Mouse (Mus musculus) Muller cell, postnatal 12 days (primary cell): Measurements from ENCODE around the gene Dagla.

Experiments
- DNase-seq: peaks from one replicate; pipeline ENCODE4 v3.0.0-alpha.2; 2015; ENCODE audit errors: inconsistent ontology term

The Dagla gene

GRCm38 (mm10) chr19:10307351-10307750 lies 2.7 kb upstream of the Dagla start:
- no peak for DNase-seq

GRCm38 (mm10) chr19:10306521-10307243 lies 2.0 kb upstream of the Dagla start:
- no peak for DNase-seq

- no peak for DNase-seq
Observed at GRCm38 (mm10) chr19:10305640-10306039, 963 bp upstream of the Dagla start.

GRCm38 (mm10) chr19:10304395-10304794 lies 282 bp downstream of the Dagla start:
- DNase-seq, result no peak

- no peak for DNase-seq
Observed at GRCm38 (mm10) chr19:10302852-10303251, 1.8 kb downstream of the Dagla start.

GRCm38 (mm10) chr19:10301866-10302356 lies 2.8 kb downstream of the Dagla start:
- DNase-seq, result no peak

- no peak for DNase-seq
Observed at GRCm38 (mm10) chr19:10301263-10301662, 3.4 kb downstream of the Dagla start.

GRCm38 (mm10) chr19:10300809-10301208 lies 3.9 kb downstream of the Dagla start:
- DNase-seq, result no peak

GRCm38 (mm10) chr19:10298268-10298667 lies 6.4 kb downstream of the Dagla start:
- DNase-seq, result no peak

GRCm38 (mm10) chr19:10297041-10297503 lies 7.6 kb downstream of the Dagla start:
- peak; percentile 36 for DNase-seq

- DNase-seq, result no peak
Observed at GRCm38 (mm10) chr19:10296306-10296705, 8.4 kb downstream of the Dagla start.

GRCm38 (mm10) chr19:10294631-10295562 lies 9.8 kb downstream of the Dagla start:
- DNase-seq, result peak; percentile 73

GRCm38 (mm10) chr19:10293987-10294386 lies 10.7 kb downstream of the Dagla start:
- DNase-seq, result no peak

- no peak for DNase-seq
Observed at GRCm38 (mm10) chr19:10291896-10292490, 12.7 kb downstream of the Dagla start.

GRCm38 (mm10) chr19:10290153-10290945 lies 14.3 kb downstream of the Dagla start:
- DNase-seq, result peak; percentile 74

GRCm38 (mm10) chr19:10289609-10290150 lies 15.0 kb downstream of the Dagla start:
- no peak for DNase-seq

- DNase-seq, result no peak
Observed at GRCm38 (mm10) chr19:10288125-10289040, 16.3 kb downstream of the Dagla start.

GRCm38 (mm10) chr19:10286458-10286872 lies 18.2 kb downstream of the Dagla start:
- DNase-seq, result peak; percentile 29

- DNase-seq, result no peak
Observed at GRCm38 (mm10) chr19:10280771-10281540, 23.7 kb downstream of the Dagla start.
